Mouse (Mus musculus): ENCODE results near the gene Zfp710. TPM values are rescaled to one million over a fixed set of nuclear protein-coding genes. Genes with fewer than 3 reads are reported as not detected.
"Not testable (repeated sequence)": the region's sequence is repeated elsewhere in the genome, so short reads cannot be mapped to it uniquely, and the experiment has no call there.

The Zfp710 gene
- polyA plus RNA-seq, 1 experiment from 2014 or later = 25.1 TPM

DNA sequence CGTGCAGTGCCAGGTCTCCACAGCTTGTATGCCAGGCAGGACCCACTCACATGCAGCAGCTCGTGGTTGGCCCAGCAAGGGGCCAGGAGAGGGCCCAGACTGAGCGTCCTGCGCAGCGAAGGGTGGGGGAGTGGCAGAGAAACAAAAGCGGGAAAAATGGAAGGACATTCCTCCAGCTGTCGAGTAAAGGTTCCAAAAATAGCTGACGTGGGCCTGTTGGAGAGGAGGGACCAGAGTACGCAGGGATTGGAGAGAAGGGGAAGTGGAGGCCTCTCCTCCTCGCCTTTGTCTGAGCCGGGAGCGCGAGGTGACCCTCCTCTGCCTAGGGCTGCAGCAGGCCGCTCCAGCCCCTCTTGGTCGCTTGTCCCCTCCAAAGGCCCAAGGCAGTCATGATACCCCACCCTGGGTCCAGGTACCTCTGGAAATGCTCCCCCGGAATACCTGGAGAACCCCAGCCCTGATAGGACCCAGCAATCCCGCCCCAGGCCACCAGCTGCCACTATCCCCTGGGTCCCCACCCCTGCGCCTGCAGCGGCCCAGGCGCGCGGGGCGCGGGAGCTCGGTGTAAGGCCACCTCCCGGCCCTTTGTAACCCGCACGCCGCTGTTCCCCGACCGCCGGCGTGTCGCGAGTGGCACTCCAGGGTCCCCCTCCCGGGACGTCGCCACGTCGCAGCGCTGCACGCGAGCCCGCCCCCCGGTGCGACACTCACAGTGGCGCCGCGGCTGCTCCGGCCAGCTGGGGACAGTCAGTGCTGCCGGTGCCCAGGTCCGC lies 90.0 kb downstream of the Zfp710 start:
- peak overlapping the region; percentile 80 for H3K4me3 ChIP-seq (replicated peaks)
- under 1% methylated on average over 50 of the region's 52 CpGs for WGBS
- peak overlapping the region; percentile 94 for H3K27ac ChIP-seq
- H3K4me1 ChIP-seq (replicated peaks) = peaks cover 46% of the 10 kb centered on the region
- no peaks in the 10 kb centered on the region for H3K27me3 ChIP-seq
- H3K9ac ChIP-seq (replicated peaks) = peak overlapping the region; percentile 93
- peaks cover 6% of the 10 kb centered on the region for H3K36me3 ChIP-seq
- peak overlapping the region; percentile 87 for H3K4me2 ChIP-seq (replicated peaks)
- H3K9me3 ChIP-seq = no peaks in the 10 kb centered on the region
- peak; percentile 85 for ATAC-seq

DNA sequence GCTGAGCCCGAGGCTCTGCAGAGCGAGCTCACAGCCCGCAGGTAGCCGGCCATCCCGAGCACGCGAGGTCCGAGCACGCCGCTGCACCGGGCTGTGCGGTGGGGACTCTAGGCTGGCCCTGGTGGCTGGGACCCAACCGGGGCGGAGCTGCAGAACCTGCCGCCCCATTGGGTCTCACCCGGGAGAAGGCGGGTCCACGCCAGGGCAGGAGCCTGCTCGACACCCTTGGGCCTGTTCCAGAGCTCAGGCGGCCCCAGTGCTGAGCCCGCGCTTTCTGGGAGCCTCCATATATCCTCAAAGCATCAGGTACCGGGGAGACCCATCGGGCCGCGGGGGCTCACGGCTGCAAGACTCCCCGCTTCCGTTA lies 90.6 kb downstream of the Zfp710 start, which contains the start of gene Idh2:
Gene Idh2 (minus strand): TSS at position 169 of the 367 bp plus-strand sequence.
- Histone ChIP-seq H3K4me2 (replicated peaks) (peak within 1 kb of the TSS; percentile 87), H3K27me3 (no peaks in the 10 kb centered on the region), H3K9me3 (no peaks in the 10 kb centered on the region), H3K4me1 (replicated peaks) (peaks cover 46% of the 10 kb centered on the region), H3K4me3 (replicated peaks) (peak within 1 kb of the TSS; percentile 80), H3K27ac (peak within 1 kb of the TSS; percentile 94), H3K9ac (replicated peaks) (peak within 1 kb of the TSS; percentile 93), H3K36me3 (0 out of 2 replicates have a peak, but pooled peaks cover under 1% of the 10 kb centered on the region)
- peak; percentile 97 for ATAC-seq
- WGBS = 0% methylated on average over 29 of the region's 29 CpGs

DNA sequence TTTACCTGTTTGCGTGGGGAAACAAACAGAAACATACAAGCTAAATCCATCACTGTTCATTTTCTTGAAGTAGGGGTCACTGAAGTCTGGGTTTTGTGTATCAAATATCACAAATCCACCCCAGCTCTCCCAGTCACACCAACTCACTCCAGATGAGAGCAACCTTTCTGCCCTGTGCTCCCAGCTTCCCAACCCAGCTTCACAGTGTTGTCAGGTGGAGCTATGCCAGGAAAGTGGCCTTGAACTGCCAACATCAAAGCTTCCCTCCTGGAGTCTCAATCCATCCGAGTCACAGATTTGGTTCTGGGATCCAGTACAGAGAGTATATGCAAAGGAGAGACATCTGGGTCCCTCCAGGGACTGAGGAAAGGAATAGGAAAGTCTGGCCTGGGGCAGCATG lies 91.5 kb downstream of the Zfp710 start:
- H3K27ac ChIP-seq = 0 out of 2 replicates have a peak overlapping the region, but pooled peaks have one; percentile 94
- no peaks in the 10 kb centered on the region for H3K36me3 ChIP-seq
- no peaks in the 10 kb centered on the region for H3K27me3 ChIP-seq
- WGBS = 78% methylated on average over 2 of the region's 2 CpGs
- no peaks in the 10 kb centered on the region for H3K9me3 ChIP-seq
- H3K4me3 ChIP-seq (replicated peaks) = peak overlapping the region; percentile 80; the same call in 1 of the 2 replicates
- no peak for ATAC-seq
- peak overlapping the region; percentile 87 for H3K4me2 ChIP-seq (replicated peaks)
- H3K9ac ChIP-seq (replicated peaks) = peak overlapping the region; percentile 93; the same call in 1 of the 2 replicates
- peaks cover 42% of the 10 kb centered on the region for H3K4me1 ChIP-seq (replicated peaks)

- Histone ChIP-seq H3K4me1 (replicated peaks) (peaks cover 12% of the 10 kb centered on the region), H3K27me3 (no peaks in the 10 kb centered on the region), H3K36me3 (no peaks in the 10 kb centered on the region), H3K4me3 (replicated peaks) (no peak overlapping the region), H3K9ac (replicated peaks) (no peak overlapping the region), H3K9me3 (no peaks in the 10 kb centered on the region), H3K4me2 (replicated peaks) (no peak overlapping the region), H3K27ac (no peak overlapping the region)
- ATAC-seq = no peak
- WGBS = 79% methylated on average over 4 of the region's 4 CpGs
These were observed 94.6 kb downstream of the Zfp710 start for GRCm38 (mm10) chr7:80119198-80119597.

- Histone ChIP-seq H3K9ac (replicated peaks) (no peak overlapping the region), H3K27me3 (no peaks in the 10 kb centered on the region), H3K27ac (no peak overlapping the region), H3K9me3 (no peaks in the 10 kb centered on the region), H3K36me3 (no peaks in the 10 kb centered on the region), H3K4me2 (replicated peaks) (no peak overlapping the region), H3K4me3 (replicated peaks) (no peak overlapping the region), H3K4me1 (replicated peaks) (peaks cover 4% of the 10 kb centered on the region)
- no peak for ATAC-seq
- WGBS = 83% methylated on average over 5 of the region's 5 CpGs
These were observed 96.5 kb downstream of the Zfp710 start for GRCm38 (mm10) chr7:80121083-80121482.

DNA sequence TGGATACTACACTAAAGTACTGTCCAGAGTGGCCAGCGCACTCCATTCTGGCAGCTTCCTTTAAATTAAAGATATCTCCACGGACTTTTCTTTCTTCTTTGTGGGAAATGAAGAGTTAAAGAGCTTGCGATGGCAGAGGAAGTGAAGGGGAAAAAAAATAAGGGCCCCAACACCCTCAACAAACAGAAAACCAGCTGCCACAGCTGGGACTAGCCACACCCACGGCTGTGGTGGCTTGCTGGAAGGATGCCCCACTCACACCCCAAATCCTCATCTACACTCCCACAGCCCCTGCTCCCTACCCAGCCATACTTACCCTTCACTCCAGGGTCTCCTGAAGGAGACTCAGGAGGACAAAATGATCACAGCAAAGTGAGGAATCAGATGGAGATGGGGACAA lies 98.5 kb downstream of the Zfp710 start:
- no peak overlapping the region for H3K9ac ChIP-seq (replicated peaks)
- H3K27me3 ChIP-seq = no peaks in the 10 kb centered on the region
- H3K36me3 ChIP-seq = no peaks in the 10 kb centered on the region
- no peak overlapping the region for H3K4me2 ChIP-seq (replicated peaks)
- H3K4me1 ChIP-seq (replicated peaks) = no peaks in the 10 kb centered on the region
- no peak for ATAC-seq
- no peak overlapping the region for H3K27ac ChIP-seq
- H3K9me3 ChIP-seq = no peaks in the 10 kb centered on the region
- no peak overlapping the region for H3K4me3 ChIP-seq (replicated peaks)
- WGBS = 75% methylated on average over 4 of the region's 4 CpGs

- no peak overlapping the region for H3K4me3 ChIP-seq (replicated peaks)
- no peak for ATAC-seq
- H3K4me1 ChIP-seq (replicated peaks) = no peaks in the 10 kb centered on the region
- no peaks in the 10 kb centered on the region for H3K27me3 ChIP-seq
- no peak overlapping the region for H3K9ac ChIP-seq (replicated peaks)
- no peak overlapping the region for H3K4me2 ChIP-seq (replicated peaks)
- H3K36me3 ChIP-seq = no peaks in the 10 kb centered on the region
- whole genome bisulfite sequencing = 91% methylated on average over 2 of the region's 2 CpGs
- H3K27ac ChIP-seq = no peak overlapping the region
- H3K9me3 ChIP-seq = no peaks in the 10 kb centered on the region
These were observed 99.1 kb downstream of the Zfp710 start for GRCm38 (mm10) chr7:80123672-80124071.

GRCm38 (mm10) chr7:80129278-80129677 lies 104.7 kb downstream of the Zfp710 start:
- Histone ChIP-seq H3K9ac (replicated peaks) (no peak overlapping the region), H3K4me3 (replicated peaks) (no peak overlapping the region), H3K36me3 (no peaks in the 10 kb centered on the region), H3K27ac (no peak overlapping the region), H3K9me3 (no peaks in the 10 kb centered on the region), H3K27me3 (no peaks in the 10 kb centered on the region), H3K4me1 (replicated peaks) (no peaks in the 10 kb centered on the region), H3K4me2 (replicated peaks) (no peak overlapping the region)
- 71% methylated on average over 4 of the region's 4 CpGs for WGBS
- no peak for ATAC-seq

GRCm38 (mm10) chr7:80130344-80131055 lies 105.9 kb downstream of the Zfp710 start:
- H3K4me2 ChIP-seq (replicated peaks) = no peak overlapping the region
- H3K36me3 ChIP-seq = no peaks in the 10 kb centered on the region
- H3K27ac ChIP-seq = no peak overlapping the region
- H3K4me1 ChIP-seq (replicated peaks) = no peaks in the 10 kb centered on the region
- H3K9me3 ChIP-seq = no peaks in the 10 kb centered on the region
- 45% methylated on average over 12 of the region's 12 CpGs for WGBS
- no peak overlapping the region for H3K4me3 ChIP-seq (replicated peaks)
- no peaks in the 10 kb centered on the region for H3K27me3 ChIP-seq
- ATAC-seq = no peak
- H3K9ac ChIP-seq (replicated peaks) = no peak overlapping the region

GRCm38 (mm10) chr7:80131315-80131714 lies 106.7 kb downstream of the Zfp710 start:
- WGBS = 79% methylated on average over 7 of the region's 7 CpGs
- H3K27ac ChIP-seq; H3K27me3 ChIP-seq; H3K36me3 ChIP-seq; H3K4me2 ChIP-seq (replicated peaks); H3K9ac ChIP-seq (replicated peaks); H3K4me3 ChIP-seq (replicated peaks); H3K4me1 ChIP-seq (replicated peaks); H3K9me3 ChIP-seq; ATAC-seq: not testable (repeated sequence)

DNA sequence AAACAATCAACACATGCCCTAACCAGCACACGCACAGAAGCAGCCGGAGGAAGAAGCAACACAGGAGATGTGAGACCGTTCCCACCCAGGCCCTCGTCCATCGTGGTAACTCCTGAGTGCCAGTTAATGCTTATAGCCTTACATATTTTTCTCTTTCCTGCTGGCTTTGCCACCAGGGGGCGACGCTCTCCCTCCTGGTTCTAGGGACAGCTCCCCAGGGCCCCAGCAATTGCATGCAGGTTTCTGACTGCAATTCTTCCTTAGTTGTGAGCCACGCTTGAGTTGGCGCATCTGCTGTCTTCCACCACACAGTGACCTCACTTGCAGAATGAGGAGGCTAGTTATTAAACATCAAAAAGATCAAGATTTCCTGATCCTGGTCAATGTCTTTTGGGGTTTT lies 107.9 kb downstream of the Zfp710 start:
- no peak overlapping the region for H3K27ac ChIP-seq
- H3K9me3 ChIP-seq = peaks cover 10% of the 10 kb centered on the region

GRCm38 (mm10) chr7:80134454-80135172 lies 110.0 kb downstream of the Zfp710 start:
- Histone ChIP-seq H3K9ac (replicated peaks) (no peak overlapping the region), H3K4me1 (replicated peaks) (no peaks in the 10 kb centered on the region), H3K27me3 (no peaks in the 10 kb centered on the region), H3K4me3 (replicated peaks) (no peak overlapping the region), H3K36me3 (no peaks in the 10 kb centered on the region), H3K4me2 (replicated peaks) (no peak overlapping the region), H3K9me3 (peaks cover 10% of the 10 kb centered on the region), H3K27ac (no peak overlapping the region)
- ATAC-seq = peak; percentile 58
- 53% methylated on average over 8 of the region's 8 CpGs for WGBS

More for the DNA sequence above, 107.9 kb downstream of the Zfp710 start:
- Histone ChIP-seq H3K4me2 (replicated peaks) (no peak overlapping the region), H3K4me1 (replicated peaks) (no peaks in the 10 kb centered on the region), H3K27me3 (no peaks in the 10 kb centered on the region), H3K36me3 (no peaks in the 10 kb centered on the region), H3K9ac (replicated peaks) (no peak overlapping the region), H3K4me3 (replicated peaks) (no peak overlapping the region)
- WGBS = 54% methylated on average over 9 of the region's 9 CpGs
- no peak for ATAC-seq

Measured in midbrain, embryonic 13.5 days (tissue).